Mouse (Mus musculus): ENCODE results near the gene Gm14325.
"Not testable (repeated sequence)": the region's sequence is repeated elsewhere in the genome, so short reads cannot be mapped to it uniquely, and the experiment has no call there.

DNA sequence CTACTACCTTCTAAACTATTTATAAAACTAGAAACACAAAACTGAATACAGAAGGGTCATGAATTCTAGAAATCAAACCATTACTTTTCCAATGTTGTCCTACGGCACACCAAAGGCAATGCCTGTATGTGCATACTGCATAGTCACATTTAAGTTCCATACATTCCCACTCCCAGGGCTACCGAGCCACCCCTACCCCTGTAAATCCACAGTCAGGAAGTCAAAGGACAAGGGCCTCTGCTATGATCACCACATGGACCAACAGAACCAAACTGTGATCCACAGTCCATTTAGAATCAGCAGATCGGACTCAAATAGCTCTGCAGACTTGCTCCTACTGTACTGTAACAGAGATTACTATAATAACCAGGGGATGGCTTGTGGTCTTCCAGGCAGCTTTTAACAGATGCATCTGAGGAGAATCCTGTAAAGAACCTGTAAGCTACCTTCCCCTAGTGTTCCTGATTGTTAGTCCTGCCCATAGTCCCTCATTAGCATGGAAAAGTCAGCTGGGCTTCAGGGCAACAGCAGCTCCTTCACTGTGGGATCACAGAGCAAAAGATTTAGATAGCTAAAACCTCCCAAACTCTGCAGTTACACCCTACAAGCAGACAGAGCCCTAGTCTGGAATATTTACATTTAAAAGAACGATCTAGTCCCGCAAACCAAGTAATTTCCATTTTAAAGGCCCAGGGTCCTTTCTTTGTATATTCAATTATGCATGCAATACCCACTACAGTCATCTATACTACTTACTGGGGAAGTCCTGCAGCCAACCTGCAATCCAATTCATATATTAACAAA is 4.2 kb downstream of the Gm14325 start:
- not testable (repeated sequence) for TF ChIP-seq POLR2A (IDR thresholded peaks at IDR 0.05; ENCODE audit: borderline replicate concordance, extremely low read depth, low read depth, low read length); CTCF (IDR thresholded peaks at IDR 0.05; ENCODE audit: insufficient read depth, low read length)

All from lung, adult 2 months (tissue).